16 mouse cellular contexts compared by ENCODE assay signal in genomic region chr3:56681031-56681430, GRCm38 (mm10).
"Had no signal": no experiment of that assay in that cellular context is flagged by ENCODE, and none has a peak within 500 bp of the region (broad histone marks: within the 10 kb centered on the region; RNA-seq: fewer than 3 reads in every experiment).

No protein-coding gene starts in this region.

- DNase-seq: liver, postnatal 0 days; lung, adult 2 months; lung, postnatal 14 days; lung, postnatal 36 days; right cerebral cortex, postnatal 14 days; thymus, postnatal 14 days; thymus, postnatal 36 days had no signal

- H3K4me2 ChIP-seq: lung, embryonic 15.5 days; midbrain, embryonic 11.5 days; midbrain, embryonic 13.5 days; midbrain, embryonic 15.5 days; neural tube, embryonic 12.5 days; stomach, embryonic 15.5 days had no signal

- H3K4me3 ChIP-seq: lung, embryonic 15.5 days; megakaryocyte, embryonic 14.5 days; midbrain, embryonic 13.5 days; midbrain, embryonic 15.5 days; neural tube, embryonic 12.5 days; stomach, embryonic 15.5 days had no signal

- H3K9me3 ChIP-seq: lung, embryonic 15.5 days; megakaryocyte, embryonic 14.5 days; midbrain, embryonic 13.5 days; midbrain, embryonic 15.5 days; neural tube, embryonic 12.5 days; stomach, embryonic 15.5 days had no signal

- ATAC-seq: liver, postnatal 0 days; lung, postnatal 0 days; midbrain, embryonic 13.5 days; midbrain, embryonic 15.5 days had no signal

- H3K4me1 ChIP-seq: lung, embryonic 15.5 days; megakaryocyte, embryonic 14.5 days; midbrain, embryonic 13.5 days; midbrain, embryonic 15.5 days; neural tube, embryonic 12.5 days; stomach, embryonic 15.5 days had no signal

- H3K36me3 ChIP-seq: lung, embryonic 15.5 days; midbrain, embryonic 13.5 days; midbrain, embryonic 15.5 days; neural tube, embryonic 12.5 days; stomach, embryonic 15.5 days had no signal

- H3K9ac ChIP-seq: liver, postnatal 0 days; lung, embryonic 15.5 days; midbrain, embryonic 13.5 days; midbrain, embryonic 15.5 days; neural tube, embryonic 12.5 days; stomach, embryonic 15.5 days had no signal

- H3K27ac ChIP-seq: lung, embryonic 15.5 days; macrophage; midbrain, embryonic 13.5 days; midbrain, embryonic 15.5 days; neural tube, embryonic 12.5 days; stomach, embryonic 15.5 days had no signal

- H3K27me3 ChIP-seq: lung, embryonic 15.5 days; megakaryocyte, embryonic 14.5 days; midbrain, embryonic 13.5 days; midbrain, embryonic 15.5 days; neural tube, embryonic 12.5 days; stomach, embryonic 15.5 days had no signal
